Mouse (Mus musculus): ENCODE results near the gene Eef1b2. TPM values are rescaled to one million over a fixed set of nuclear protein-coding genes. Genes with fewer than 3 reads are reported as not detected.
A peak's percentile ranks its signal among the peaks of the same experiment; 100 is the strongest.

Eef1b2 gene
- polyA plus RNA-seq, 1 experiment = 215 TPM

DNA sequence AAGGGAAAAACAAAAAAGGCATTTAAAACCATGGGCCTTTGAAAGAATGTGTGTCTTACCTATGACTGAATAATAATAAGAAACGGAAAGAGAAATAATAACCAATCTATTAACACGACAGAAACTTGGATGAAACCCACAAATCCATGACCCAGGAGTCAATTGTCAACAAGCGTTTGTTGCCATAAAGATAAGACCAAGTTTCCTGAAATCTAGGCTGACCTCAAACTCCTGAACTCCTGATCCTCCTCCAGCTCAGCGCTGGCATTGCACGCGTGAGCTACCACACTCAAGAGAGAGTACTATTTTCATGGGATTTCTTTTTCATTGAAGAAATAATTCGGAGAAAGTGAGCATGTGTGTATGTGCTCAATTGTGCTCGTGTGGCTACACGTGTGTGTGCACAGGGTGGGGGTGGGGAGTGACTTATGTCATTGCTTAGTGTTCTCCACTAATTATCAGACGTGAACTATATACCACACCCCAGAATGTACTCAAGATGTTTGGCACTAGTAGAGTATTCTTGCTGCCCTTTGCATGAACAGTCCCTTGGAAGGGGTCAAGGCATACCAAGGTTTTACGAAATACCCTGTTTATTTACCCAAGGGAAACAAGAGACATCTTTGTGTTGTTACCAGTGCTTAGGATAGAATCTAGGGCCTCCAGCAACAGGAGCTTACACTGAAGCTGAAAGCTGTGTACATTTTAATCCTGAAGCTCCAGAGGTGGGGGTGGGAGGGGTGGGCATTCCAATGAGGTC is 15.9 kb downstream of the Eef1b2 start:
- H3K4me1 ChIP-seq (ENCODE audit: control insufficient read depth, insufficient read depth, low read length) = no peaks in the 10 kb centered on the region
- no peak overlapping the region for H3K27ac ChIP-seq (ENCODE audit: insufficient read depth, low read depth, low read length)
- H3K27me3 ChIP-seq (replicated peaks; ENCODE audit: control insufficient read depth, insufficient read depth, low read length) = no peaks in the 10 kb centered on the region
- H3K36me3 ChIP-seq (ENCODE audit: control insufficient read depth, insufficient read depth, low read length) = no peaks in the 10 kb centered on the region
- DNase-seq = peak; percentile 43
- TF ChIP-seq POLR2A (IDR thresholded peaks at IDR 0.05; ENCODE audit: low read depth, low read length) (no peak), CTCF (conservative IDR thresholded peaks at IDR 0.05; ENCODE audit: insufficient read depth, insufficient read length, low read depth, low read length) (no peak)
- 59% methylated on average over 11 of the region's 11 CpGs for WGBS
- H3K4me3 ChIP-seq (ENCODE audit: insufficient read depth, low read depth, low read length) = no peak overlapping the region

DNA sequence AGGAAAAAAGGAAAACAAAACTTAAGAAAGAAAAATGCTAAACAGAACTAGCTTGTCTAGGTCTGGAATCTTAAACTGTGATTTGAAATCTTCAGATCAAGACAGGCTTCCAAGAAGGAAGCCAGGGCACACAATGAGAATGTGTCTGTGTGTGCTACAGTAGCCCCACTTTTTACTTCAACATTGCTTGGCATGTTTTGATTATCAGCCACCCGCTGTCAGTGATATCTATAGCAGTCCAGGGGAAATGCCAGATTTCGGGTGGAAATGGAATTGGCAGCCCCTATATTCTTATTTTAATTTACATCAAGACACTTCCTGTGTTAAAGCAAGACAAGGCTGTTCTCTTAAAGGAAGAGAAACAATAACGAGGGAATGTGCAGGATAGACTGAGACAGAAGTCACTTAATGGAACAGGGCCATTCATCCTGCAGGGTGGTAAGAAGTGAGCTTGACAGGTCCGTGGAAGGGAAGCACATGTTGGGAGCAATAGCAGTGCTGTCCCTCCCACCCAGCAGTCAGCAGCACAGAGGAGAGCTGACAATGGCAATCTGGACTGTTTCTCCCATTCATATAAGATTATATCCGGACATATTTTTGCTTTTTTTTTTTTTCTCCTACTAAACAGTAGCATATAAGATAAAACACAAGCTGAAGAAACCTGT is 19.4 kb downstream of the Eef1b2 start:
- no peak for TF ChIP-seq POLR2A (IDR thresholded peaks at IDR 0.05; ENCODE audit: low read depth, low read length)
- TF ChIP-seq CTCF (conservative IDR thresholded peaks at IDR 0.05; ENCODE audit: insufficient read depth, insufficient read length, low read depth, low read length) = no peak
- Histone ChIP-seq H3K36me3 (ENCODE audit: control insufficient read depth, insufficient read depth, low read length) (no peaks in the 10 kb centered on the region), H3K27me3 (replicated peaks; ENCODE audit: control insufficient read depth, insufficient read depth, low read length) (no peaks in the 10 kb centered on the region), H3K27ac (ENCODE audit: insufficient read depth, low read depth, low read length) (no peak overlapping the region), H3K4me3 (ENCODE audit: insufficient read depth, low read depth, low read length) (no peak overlapping the region), H3K4me1 (ENCODE audit: control insufficient read depth, insufficient read depth, low read length) (no peaks in the 10 kb centered on the region)
- WGBS = 47% methylated on average over 5 of the region's 5 CpGs
- no peak for DNase-seq

GRCm38 (mm10) chr1:63199387-63199786 is 22.8 kb downstream of the Eef1b2 start:
- Histone ChIP-seq H3K4me3 (ENCODE audit: insufficient read depth, low read depth, low read length) (no peak overlapping the region), H3K36me3 (ENCODE audit: control insufficient read depth, insufficient read depth, low read length) (no peaks in the 10 kb centered on the region), H3K27ac (ENCODE audit: insufficient read depth, low read depth, low read length) (no peak overlapping the region), H3K27me3 (replicated peaks; ENCODE audit: control insufficient read depth, insufficient read depth, low read length) (no peaks in the 10 kb centered on the region), H3K4me1 (ENCODE audit: control insufficient read depth, insufficient read depth, low read length) (no peaks in the 10 kb centered on the region)
- 92% methylated on average over 6 of the region's 6 CpGs for WGBS
- no peak for TF ChIP-seq POLR2A (IDR thresholded peaks at IDR 0.05; ENCODE audit: low read depth, low read length)
- no peak for TF ChIP-seq CTCF (conservative IDR thresholded peaks at IDR 0.05; ENCODE audit: insufficient read depth, insufficient read length, low read depth, low read length)
- DNase-seq = no peak

DNA sequence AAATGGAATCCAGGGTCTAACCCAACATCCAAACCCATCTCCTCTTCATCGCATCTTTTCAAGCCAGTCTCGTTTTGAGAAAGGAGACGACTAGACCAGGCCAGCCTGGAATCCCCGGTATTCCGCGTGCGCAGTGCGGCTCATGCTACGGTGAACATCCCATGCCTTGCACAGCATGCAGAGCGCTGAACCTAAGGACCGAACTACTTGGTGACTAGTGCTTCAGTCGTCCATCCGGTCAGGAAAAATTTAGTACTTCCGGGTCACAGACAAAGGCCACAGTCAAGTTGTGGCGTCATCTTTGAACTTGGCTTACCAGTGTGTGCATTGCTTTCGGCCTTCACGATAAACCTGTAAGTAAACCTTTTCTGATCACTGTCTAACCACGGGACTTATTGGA is 23.7 kb downstream of the Eef1b2 start:
- Histone ChIP-seq H3K4me3 (ENCODE audit: insufficient read depth, low read depth, low read length) (no peak overlapping the region), H3K27me3 (replicated peaks; ENCODE audit: control insufficient read depth, insufficient read depth, low read length) (no peaks in the 10 kb centered on the region), H3K27ac (ENCODE audit: insufficient read depth, low read depth, low read length) (no peak overlapping the region), H3K36me3 (ENCODE audit: control insufficient read depth, insufficient read depth, low read length) (no peaks in the 10 kb centered on the region), H3K4me1 (ENCODE audit: control insufficient read depth, insufficient read depth, low read length) (no peaks in the 10 kb centered on the region)
- DNase-seq = no peak
- TF ChIP-seq CTCF (conservative IDR thresholded peaks at IDR 0.05; ENCODE audit: insufficient read depth, insufficient read length, low read depth, low read length) (no peak), POLR2A (IDR thresholded peaks at IDR 0.05; ENCODE audit: low read depth, low read length) (no peak)
- WGBS = 96% methylated on average over 18 of the region's 18 CpGs

GRCm38 (mm10) chr1:63201672-63202071 is 25.0 kb downstream of the Eef1b2 start:
- DNase-seq = no peak
- Histone ChIP-seq H3K27me3 (replicated peaks; ENCODE audit: control insufficient read depth, insufficient read depth, low read length) (no peaks in the 10 kb centered on the region), H3K36me3 (ENCODE audit: control insufficient read depth, insufficient read depth, low read length) (no peaks in the 10 kb centered on the region), H3K4me3 (ENCODE audit: insufficient read depth, low read depth, low read length) (no peak overlapping the region), H3K27ac (ENCODE audit: insufficient read depth, low read depth, low read length) (no peak overlapping the region), H3K4me1 (ENCODE audit: control insufficient read depth, insufficient read depth, low read length) (no peaks in the 10 kb centered on the region)
- 65% methylated on average over 1 of the region's 1 CpGs for WGBS
- TF ChIP-seq POLR2A (IDR thresholded peaks at IDR 0.05; ENCODE audit: low read depth, low read length) = no peak

GRCm38 (mm10) chr1:63203471-63203870 is 26.8 kb downstream of the Eef1b2 start:
- Histone ChIP-seq H3K4me3 (ENCODE audit: insufficient read depth, low read depth, low read length) (no peak overlapping the region), H3K27ac (ENCODE audit: insufficient read depth, low read depth, low read length) (no peak overlapping the region), H3K4me1 (ENCODE audit: control insufficient read depth, insufficient read depth, low read length) (no peaks in the 10 kb centered on the region), H3K36me3 (ENCODE audit: control insufficient read depth, insufficient read depth, low read length) (no peaks in the 10 kb centered on the region), H3K27me3 (replicated peaks; ENCODE audit: control insufficient read depth, insufficient read depth, low read length) (no peaks in the 10 kb centered on the region)
- DNase-seq = no peak
- 95% methylated on average over 1 of the region's 1 CpGs for WGBS
- TF ChIP-seq CTCF (conservative IDR thresholded peaks at IDR 0.05; ENCODE audit: insufficient read depth, insufficient read length, low read depth, low read length) (no peak), POLR2A (IDR thresholded peaks at IDR 0.05; ENCODE audit: low read depth, low read length) (no peak)

DNA sequence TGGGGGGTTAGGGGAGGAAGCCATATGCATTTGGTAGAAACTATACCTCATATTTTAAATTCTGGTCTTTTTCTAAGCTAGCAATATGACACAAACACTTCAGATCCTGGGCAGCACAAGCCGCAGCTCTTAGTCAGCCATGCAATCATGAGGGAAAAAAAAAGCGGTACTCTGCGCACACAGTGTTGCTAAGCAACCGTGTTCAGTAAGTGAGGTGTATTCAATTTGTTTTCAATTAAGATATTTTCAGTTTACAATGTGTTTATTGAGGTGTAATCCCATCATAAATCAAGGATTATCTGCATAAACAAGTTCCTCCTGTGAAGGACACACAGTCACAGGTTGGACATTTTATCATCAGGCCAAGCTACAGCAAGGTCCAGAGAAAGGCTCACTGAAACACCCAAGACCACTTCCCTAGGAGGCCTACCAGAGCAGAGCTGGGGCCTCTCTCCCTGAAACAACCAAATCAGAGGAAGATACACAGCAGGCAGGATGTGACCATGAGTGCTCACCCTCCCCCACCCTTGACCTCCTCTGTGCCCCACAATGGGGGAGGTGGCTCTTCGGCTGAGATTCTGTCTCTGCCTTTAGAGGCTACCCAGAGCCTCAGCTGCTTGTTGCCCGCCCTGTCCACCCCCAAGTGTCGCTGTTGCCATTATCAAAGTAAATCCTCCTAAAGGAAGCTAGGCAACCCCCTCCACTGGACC is 27.5 kb downstream of the Eef1b2 start:
- Histone ChIP-seq H3K36me3 (ENCODE audit: control insufficient read depth, insufficient read depth, low read length) (no peaks in the 10 kb centered on the region), H3K4me1 (ENCODE audit: control insufficient read depth, insufficient read depth, low read length) (no peaks in the 10 kb centered on the region), H3K27me3 (replicated peaks; ENCODE audit: control insufficient read depth, insufficient read depth, low read length) (no peaks in the 10 kb centered on the region), H3K27ac (ENCODE audit: insufficient read depth, low read depth, low read length) (no peak overlapping the region), H3K4me3 (ENCODE audit: insufficient read depth, low read depth, low read length) (no peak overlapping the region)
- 31% methylated on average over 7 of the region's 7 CpGs for WGBS
- peak; percentile 16 for DNase-seq
- no peak for TF ChIP-seq CTCF (conservative IDR thresholded peaks at IDR 0.05; ENCODE audit: insufficient read depth, insufficient read length, low read depth, low read length)

Measured in kidney, adult 2 months (tissue).